Mouse (Mus musculus): Measurements from ENCODE around the gene Gabrr2.

GRCm38 (mm10) chr4:33057890-33058687 is 4.7 kb upstream of the Gabrr2 start:
- TF ChIP-seq CTCF (IDR thresholded peaks at IDR 0.05; ENCODE audit: low read depth), result no peak
- TF ChIP-seq EP300 (optimal IDR thresholded peaks at IDR 0.05), result no peak
